Mouse (Mus musculus) myocyte (in vitro differentiated cells): ENCODE results near the gene Gadd45gip1.

Source experiments
- E2F4 ChIP-seq: IDR thresholded peaks from one replicate; pipeline ENCODE4 v1.6.1; 2011; ENCODE audit warnings: mild to moderate bottlenecking, control low read depth, moderate library complexity; ENCODE audit not compliant: insufficient read depth
- MAX ChIP-seq: IDR thresholded peaks from one replicate; pipeline ENCODE4 v1.6.1; 2011; ENCODE audit warnings: low read depth, mild to moderate bottlenecking, control low read depth
- MYOD1 ChIP-seq, 3 experiments: IDR thresholded peaks; one replicate each; pipeline ENCODE4 v1.6.1; 2011; ENCODE audit warnings: control low read depth in 2 of 3, low read depth in 2 of 3, mild to moderate bottlenecking in 2 of 3, moderate library complexity in 1 of 3; ENCODE audit not compliant: insufficient read length in 2 of 3, control insufficient read depth in 1 of 3
- POLR2A ChIP-seq: IDR thresholded peaks from one replicate; pipeline ENCODE4 v1.6.1; 2011; ENCODE audit warnings: low read depth, mild to moderate bottlenecking, control low read depth, moderate library complexity; ENCODE audit not compliant: insufficient read length
- POLR2AphosphoS2 ChIP-seq: IDR thresholded peaks from one replicate; pipeline ENCODE4 v1.6.1; 2011; ENCODE audit warnings: low read depth, control low read depth; ENCODE audit not compliant: insufficient read length
- REST ChIP-seq: IDR thresholded peaks from one replicate; pipeline ENCODE4 v1.6.1; 2011; ENCODE audit warnings: mild to moderate bottlenecking, control low read depth, moderate library complexity; ENCODE audit not compliant: insufficient read depth, insufficient read length
- TCF12 ChIP-seq: IDR thresholded peaks from one replicate; pipeline ENCODE4 v1.6.1; 2011; ENCODE audit warnings: mild to moderate bottlenecking, control low read depth; ENCODE audit not compliant: poor library complexity, insufficient read depth, severe bottlenecking
- USF1 ChIP-seq: IDR thresholded peaks from one replicate; pipeline ENCODE4 v1.6.1; 2011; ENCODE audit warnings: low read depth, mild to moderate bottlenecking, control low read depth, moderate library complexity

DNA sequence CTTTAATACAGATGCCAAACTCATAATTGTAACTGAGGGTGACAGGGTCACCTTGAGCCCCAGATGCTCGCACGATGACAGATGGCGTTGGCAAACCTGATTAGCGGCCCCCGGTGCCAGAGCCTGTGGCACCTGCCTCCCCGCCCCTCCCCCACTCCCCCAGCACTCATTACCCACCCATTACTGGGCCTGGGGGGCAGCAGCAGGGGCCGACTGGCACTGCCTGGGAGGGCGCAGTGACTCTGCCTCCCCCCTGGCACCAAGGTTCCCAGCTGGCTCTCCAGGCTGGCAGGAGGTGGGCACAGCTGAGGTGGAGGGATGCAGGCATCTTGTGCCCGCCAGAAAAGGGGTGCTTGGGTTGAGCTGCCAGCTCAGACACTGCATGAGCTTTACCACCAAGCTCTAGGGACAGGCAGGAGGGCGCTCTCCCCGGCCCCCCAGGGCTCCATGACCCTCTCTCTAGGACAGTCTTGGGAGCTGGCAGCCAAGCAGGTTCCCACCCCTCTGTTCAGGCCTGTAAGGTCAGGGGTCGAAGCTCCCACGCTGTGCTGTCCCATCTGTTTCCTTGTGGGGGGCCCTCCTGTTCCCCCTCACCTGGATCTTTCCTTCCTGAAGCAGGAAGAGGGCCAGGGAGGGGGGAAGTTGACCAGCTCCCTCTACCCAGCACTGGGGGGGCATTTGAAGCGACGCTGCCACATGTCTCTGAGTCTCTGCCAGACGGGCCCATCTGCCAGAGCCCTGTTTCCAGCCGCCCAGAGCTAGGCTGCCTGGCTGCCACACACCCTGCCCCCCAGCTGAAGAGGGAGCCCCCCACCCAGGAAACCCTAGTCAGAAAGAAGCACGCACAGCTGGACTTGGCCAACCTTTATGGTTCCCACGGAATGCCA lies 16.5 kb upstream of the Gadd45gip1 start:
- no peak for TF ChIP-seq E2F4
- no peak for TF ChIP-seq POLR2A
- no peak for TF ChIP-seq USF1
- no peak for TF ChIP-seq POLR2AphosphoS2
- TF ChIP-seq REST, result no peak
- TF ChIP-seq MYOD1 (IDR thresholded peaks at IDR 0.05; ENCODE audit: control insufficient read depth in 1 of 3, insufficient read length in 2 of 3, low read depth in 2 of 3), result no peak
- TF ChIP-seq TCF12, result no peak
- no peak for TF ChIP-seq MAX
